Mouse (Mus musculus) ES-E14 (cell line): ENCODE measurements around the gene Cdt1. TPM values are rescaled to one million over a fixed set of nuclear protein-coding genes. Genes with fewer than 3 reads are reported as not detected.
A peak's percentile ranks its signal among the peaks of the same experiment; 100 is the strongest.

Source experiments
- DNase-seq: peaks from one replicate; pipeline ENCODE4 v3.0.0-alpha.2; 2013; ENCODE audit warnings: low read depth, low spot score
- H3K27ac ChIP-seq: 2 replicates; pipeline ENCODE4 v1.5.1; 2012; ENCODE audit warnings: low read depth, mild to moderate bottlenecking, low read length, moderate library complexity, mixed read lengths; ENCODE audit not compliant: poor library complexity, insufficient read depth, severe bottlenecking
- H3K36me3 ChIP-seq: 2 replicates; pipeline ENCODE4 v1.6.1; 2012; ENCODE audit warnings: mild to moderate bottlenecking, low read length, moderate library complexity, mixed read lengths; ENCODE audit not compliant: control insufficient read depth, poor library complexity, insufficient read depth, severe bottlenecking
- H3K4me1 ChIP-seq, 2 experiments: fragments of 150-350 bp in 1 of 2; sonication (generic) in 1 of 2; 2 replicates each; pipeline ENCODE4 v1.6.1; 2012; ENCODE audit warnings: low read length in 2 of 2, mild to moderate bottlenecking in 1 of 2, mixed read lengths in 1 of 2; ENCODE audit not compliant: control insufficient read depth in 2 of 2, insufficient read depth in 2 of 2, poor library complexity in 1 of 2
- H3K4me3 ChIP-seq, 2 experiments: fragments of 150-350 bp in 1 of 2; sonication (generic) in 1 of 2; 2 replicates each; pipeline ENCODE4 v1.5.1; 2012; ENCODE audit warnings: low read length in 2 of 2, low read depth in 1 of 2, mild to moderate bottlenecking in 1 of 2, mixed read lengths in 1 of 2; ENCODE audit not compliant: insufficient read depth in 1 of 2, poor library complexity in 1 of 2, severe bottlenecking in 1 of 2
- H3K9ac ChIP-seq: 2 replicates; pipeline ENCODE4 v1.6.1; 2012; ENCODE audit warnings: low read depth, mild to moderate bottlenecking, low read length, mixed read lengths; ENCODE audit not compliant: poor library complexity, insufficient read depth, severe bottlenecking
- H3K9me3 ChIP-seq: fragments of 150-350 bp; sonication (generic); 2 replicates; pipeline ENCODE4 v1.6.1; 2012; ENCODE audit warnings: low read depth, mild to moderate bottlenecking, low read length; ENCODE audit not compliant: control insufficient read depth, insufficient read depth
- CHD2 ChIP-seq: IDR thresholded peaks from 2 replicates; pipeline ENCODE4 v1.6.1; 2014; ENCODE audit warnings: mild to moderate bottlenecking, low read depth, low read length, inconsistent platforms
- HCFC1 ChIP-seq: IDR thresholded peaks from 2 replicates; pipeline ENCODE4 v1.6.1; 2012; ENCODE audit warnings: low read length, inconsistent platforms, borderline replicate concordance; ENCODE audit not compliant: insufficient read depth
- MAFK ChIP-seq: IDR thresholded peaks from 2 replicates; pipeline ENCODE4 v1.6.1; 2014; ENCODE audit warnings: mild to moderate bottlenecking, low read depth, low read length, inconsistent platforms; ENCODE audit not compliant: insufficient read depth
- ZC3H11A ChIP-seq: IDR thresholded peaks from 2 replicates; pipeline ENCODE4 v1.6.1; 2012; ENCODE audit warnings: low read depth, mild to moderate bottlenecking, inconsistent platforms, low read length, borderline replicate concordance
- ZNF384 ChIP-seq: IDR thresholded peaks from 2 replicates; pipeline ENCODE4 v1.6.1; 2012; ENCODE audit warnings: low read depth, low read length, inconsistent platforms
- in situ Hi-C, 2 experiments: fragments of 600-800 bp; cut with MboI; formaldehyde crosslinking; loops; one replicate each; pipeline ENCODE4 v1.15.1; 2025; ENCODE audit warnings: low sequenced_read_pairs in 2 of 2, inconsistent platforms in 1 of 2; ENCODE audit not compliant: unreplicated experiment in 2 of 2
- total RNA-seq: library from RNA; depleted of rRNA; stranded (reverse); fragments of 300-350 nt; gene quantifications from 2 replicates; pipeline ENCODE4 v1.2.3, GENCODE M21; 2012

Gene Cdt1
- total RNA-seq, 1 experiment, result 139 TPM

GRCm38 (mm10) chr8:122564363-122565352, 3.2 kb upstream of the Cdt1 start:
- H3K27ac ChIP-seq, result peak overlapping the region; percentile 33
- in situ Hi-C loops, result no loop called here
- peaks cover 10% of the 10 kb centered on the region for H3K36me3 ChIP-seq
- DNase-seq, result no peak
- H3K4me3 ChIP-seq, result peak overlapping the region; percentile 27 to 43; a peak in 3 of 4 replicates
- H3K4me1 ChIP-seq, result peaks cover 4 to 7% of the 10 kb centered on the region in 2 experiments; a peak in 3 of 4 replicates
- peak overlapping the region; percentile 78 for H3K9ac ChIP-seq
- no peaks in the 10 kb centered on the region for H3K9me3 ChIP-seq
- TF ChIP-seq MAFK (no peak), HCFC1 (no peak), ZC3H11A (no peak), CHD2 (no peak), ZNF384 (no peak)

- TF ChIP-seq ZNF384, result no peak
- no peak for TF ChIP-seq HCFC1
- no peak for TF ChIP-seq ZC3H11A
- no peak for TF ChIP-seq CHD2
- no peak for TF ChIP-seq MAFK
- in situ Hi-C loops, result no loop called here
- peak overlapping the region; percentile 87 for H3K9ac ChIP-seq
- H3K27ac ChIP-seq, result peak overlapping the region; percentile 85
- DNase-seq, result no peak
- peaks cover 7 to 10% of the 10 kb centered on the region in 2 experiments; a peak in 3 of 4 replicates for H3K4me1 ChIP-seq
- peak overlapping the region; percentile 41 to 99 for H3K4me3 ChIP-seq
- no peaks in the 10 kb centered on the region for H3K9me3 ChIP-seq
- peaks cover 31% of the 10 kb centered on the region for H3K36me3 ChIP-seq
These were observed 1.0 kb upstream of the Cdt1 start for GRCm38 (mm10) chr8:122566766-122567165.

DNA sequence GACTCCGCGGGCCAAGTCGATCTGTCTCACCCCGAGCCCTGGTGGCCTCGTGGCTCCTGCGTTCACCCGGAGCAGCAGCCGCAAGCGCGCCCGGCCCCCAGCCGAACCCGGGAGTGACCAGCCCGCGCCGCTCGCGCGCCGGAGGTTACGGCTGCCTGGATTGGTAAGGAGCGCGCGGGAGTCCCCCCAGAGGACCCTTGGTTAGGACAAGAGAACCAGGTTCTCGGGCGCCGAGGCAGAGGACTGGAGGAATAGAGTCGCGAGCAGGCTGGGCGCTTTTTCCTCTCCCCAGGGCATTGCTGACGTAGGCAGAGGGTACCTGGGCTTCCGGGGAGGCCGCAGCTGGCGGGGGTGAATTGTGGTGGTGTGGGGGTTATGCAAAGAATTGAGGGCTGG, 292 bp downstream of the Cdt1 start:
- Histone ChIP-seq H3K9ac (peak overlapping the region; percentile 100), H3K36me3 (peaks cover 43% of the 10 kb centered on the region), H3K9me3 (no peaks in the 10 kb centered on the region), H3K27ac (peak overlapping the region; percentile 95), H3K4me1 (peaks cover 9 to 15% of the 10 kb centered on the region in 2 experiments), H3K4me3 (peak overlapping the region; percentile 73 to 99)
- no peak for TF ChIP-seq ZC3H11A
- no peak for TF ChIP-seq MAFK
- TF ChIP-seq ZNF384, result no peak
- TF ChIP-seq CHD2, result no peak
- no peak for TF ChIP-seq HCFC1
- no peak for DNase-seq
- in situ Hi-C loops, result no loop called here

GRCm38 (mm10) chr8:122568881-122569309, 1.1 kb downstream of the Cdt1 start:
- no peaks in the 10 kb centered on the region for H3K9me3 ChIP-seq
- peak overlapping the region; percentile 24; the same call in 1 of the 2 replicates for H3K27ac ChIP-seq
- peak overlapping the region; percentile 100 for H3K9ac ChIP-seq
- H3K4me3 ChIP-seq, result peak overlapping the region; percentile 73 to 99
- in situ Hi-C loops, result no loop called here
- DNase-seq, result no peak
- no peak for TF ChIP-seq CHD2
- TF ChIP-seq HCFC1, result no peak
- no peak for TF ChIP-seq MAFK
- TF ChIP-seq ZC3H11A, result no peak
- TF ChIP-seq ZNF384, result no peak
- peaks cover 10 to 17% of the 10 kb centered on the region in 2 experiments for H3K4me1 ChIP-seq
- H3K36me3 ChIP-seq, result peaks cover 44% of the 10 kb centered on the region
